Mouse (Mus musculus) spleen, adult 18-20 months (tissue): ENCODE results near the gene Copg2.
A peak's percentile ranks its signal among the peaks of the same experiment; 100 is the strongest.

Experiments used
- DNase-seq, 2 experiments: peaks; one replicate each; pipeline ENCODE4 v3.0.0; 2022; ENCODE audit warnings: mixed read lengths in 2 of 2

Gene Copg2

GRCm38 (mm10) chr6:30896195-30896985 is at the start of gene Copg2:
Gene Copg2, minus strand, starts transcription at chr6:30896794.
- DNase-seq = peak; percentile 95 to 99

GRCm38 (mm10) chr6:30939264-30939663 is 42.7 kb upstream of the Copg2 start:
- DNase-seq = no peak

- DNase-seq = no peak
These were observed 26.2 kb upstream of the Copg2 start for GRCm38 (mm10) chr6:30922821-30923220.

GRCm38 (mm10) chr6:30921826-30922225 is 25.2 kb upstream of the Copg2 start:
- DNase-seq = peak; percentile 22 to 51

- peak; percentile 19 to 45 for DNase-seq
These were observed 24.5 kb upstream of the Copg2 start for GRCm38 (mm10) chr6:30920834-30921675.

- DNase-seq = no peak
These were observed 18.9 kb upstream of the Copg2 start, which contains the start of gene Tsga13 for GRCm38 (mm10) chr6:30915473-30915872. Gene Tsga13, minus strand, starts transcription at chr6:30915573.

GRCm38 (mm10) chr6:30907970-30908369 is 11.4 kb upstream of the Copg2 start:
- DNase-seq = no peak

- no peak for DNase-seq
These were observed 8.3 kb upstream of the Copg2 start for GRCm38 (mm10) chr6:30904911-30905310.

- DNase-seq = no peak
These were observed 7.4 kb upstream of the Copg2 start for GRCm38 (mm10) chr6:30904033-30904432.

GRCm38 (mm10) chr6:30897520-30897919 is 926 bp upstream of the Copg2 start:
- DNase-seq = no peak

- DNase-seq = no peak
These were observed 363 bp upstream of the Copg2 start for GRCm38 (mm10) chr6:30896986-30897327.

- no peak for DNase-seq
These were observed 787 bp downstream of the Copg2 start for GRCm38 (mm10) chr6:30895819-30896194.

GRCm38 (mm10) chr6:30893081-30893480 is 3.5 kb downstream of the Copg2 start:
- no peak for DNase-seq

- DNase-seq = no peak
These were observed 4.8 kb downstream of the Copg2 start for GRCm38 (mm10) chr6:30891761-30892160.

- DNase-seq = no peak
These were observed 11.7 kb downstream of the Copg2 start for GRCm38 (mm10) chr6:30884856-30885255.

- no peak for DNase-seq
These were observed 13.1 kb downstream of the Copg2 start for GRCm38 (mm10) chr6:30883491-30883890.

GRCm38 (mm10) chr6:30876661-30877060 is 19.9 kb downstream of the Copg2 start:
- DNase-seq = no peak

GRCm38 (mm10) chr6:30866501-30866900 is 30.1 kb downstream of the Copg2 start:
- DNase-seq = no peak

GRCm38 (mm10) chr6:30865031-30865678 is 31.4 kb downstream of the Copg2 start:
- no peak for DNase-seq

- no peak for DNase-seq
These were observed 40.6 kb downstream of the Copg2 start for GRCm38 (mm10) chr6:30855956-30856355.

- no peak for DNase-seq
These were observed 41.4 kb downstream of the Copg2 start for GRCm38 (mm10) chr6:30855205-30855604.

GRCm38 (mm10) chr6:30849818-30850217 is 46.8 kb downstream of the Copg2 start:
- no peak for DNase-seq

GRCm38 (mm10) chr6:30832241-30832640 is 64.4 kb downstream of the Copg2 start:
- no peak for DNase-seq
